Mouse (Mus musculus): Measurements from ENCODE around the gene Tmem63b. TPM values are rescaled to one million over a fixed set of nuclear protein-coding genes. Genes with fewer than 3 reads are reported as not detected.
"Not testable (repeated sequence)": the region's sequence is repeated elsewhere in the genome, so short reads cannot be mapped to it uniquely, and the experiment has no call there.

The Tmem63b gene
- polyA plus RNA-seq, 3 experiments from 2014 or later = 2.0 to 2.7 (median 2.4) TPM

GRCm38 (mm10) chr17:45667986-45668385 lies 18.7 kb downstream of the Tmem63b start:
- ATAC-seq = no peak

- ATAC-seq = no peak
Measured at GRCm38 (mm10) chr17:45667481-45667880, 19.2 kb downstream of the Tmem63b start.

- no peak for ATAC-seq
Measured at GRCm38 (mm10) chr17:45666091-45666490, 20.6 kb downstream of the Tmem63b start.

- ATAC-seq = no peak
Measured at GRCm38 (mm10) chr17:45664608-45665007, 22.1 kb downstream of the Tmem63b start.

- peak; percentile 78 for ATAC-seq
Measured at GRCm38 (mm10) chr17:45663106-45663919, 23.4 kb downstream of the Tmem63b start.

GRCm38 (mm10) chr17:45659225-45659624 lies 27.5 kb downstream of the Tmem63b start, which contains the start of gene Capn11:
Gene Capn11, minus strand, starts transcription at chr17:45659325.
- ATAC-seq = no peak

GRCm38 (mm10) chr17:45655820-45656219 lies 30.9 kb downstream of the Tmem63b start:
- no peak for ATAC-seq

GRCm38 (mm10) chr17:45653233-45653632 lies 33.5 kb downstream of the Tmem63b start:
- no peak for ATAC-seq

- ATAC-seq = no peak
Measured at GRCm38 (mm10) chr17:45644185-45644584, 42.5 kb downstream of the Tmem63b start.

- no peak for ATAC-seq
Measured at GRCm38 (mm10) chr17:45642701-45643100, 44.0 kb downstream of the Tmem63b start.

- no peak for ATAC-seq
Measured at GRCm38 (mm10) chr17:45641981-45642380, 44.7 kb downstream of the Tmem63b start.

GRCm38 (mm10) chr17:45638596-45639295 lies 48.0 kb downstream of the Tmem63b start:
- ATAC-seq = no peak

GRCm38 (mm10) chr17:45634033-45634432 lies 52.7 kb downstream of the Tmem63b start:
- ATAC-seq = no peak

GRCm38 (mm10) chr17:45631940-45632339 lies 54.8 kb downstream of the Tmem63b start:
- peak; percentile 88 for ATAC-seq

GRCm38 (mm10) chr17:45630992-45631391 lies 55.7 kb downstream of the Tmem63b start:
- ATAC-seq = no peak

- no peak for ATAC-seq
Measured at GRCm38 (mm10) chr17:45629861-45630694, 56.6 kb downstream of the Tmem63b start.

- no peak for ATAC-seq
Measured at GRCm38 (mm10) chr17:45628885-45629855, 57.5 kb downstream of the Tmem63b start.

- no peak for ATAC-seq
Measured at GRCm38 (mm10) chr17:45628160-45628559, 58.5 kb downstream of the Tmem63b start.

GRCm38 (mm10) chr17:45626577-45627134 lies 60.0 kb downstream of the Tmem63b start:
- peak; percentile 95 for ATAC-seq

- ATAC-seq = not testable (repeated sequence)
Measured at GRCm38 (mm10) chr17:45623425-45623824, 63.3 kb downstream of the Tmem63b start.
